Mouse (Mus musculus) layer of hippocampus, postnatal 14 days (tissue): ENCODE measurements at regions not wholly inside any gene's neighbourhood (a gene's known extent, or its start where the extent isn't known, plus 50 kb on each side); places are given as distances from the start of the nearest gene placed in this dataset.

Experiments used
- DNase-seq, 2 experiments: peaks; one replicate each; pipeline ENCODE4 v3.0.0; 2021 to 2022; ENCODE audit warnings: low spot score in 2 of 2, mixed read lengths in 1 of 2

GRCm38 (mm10) chr8:26921531-26922177 is 55.5 kb upstream of the Zfp703 start:
- no peak for DNase-seq

DNA sequence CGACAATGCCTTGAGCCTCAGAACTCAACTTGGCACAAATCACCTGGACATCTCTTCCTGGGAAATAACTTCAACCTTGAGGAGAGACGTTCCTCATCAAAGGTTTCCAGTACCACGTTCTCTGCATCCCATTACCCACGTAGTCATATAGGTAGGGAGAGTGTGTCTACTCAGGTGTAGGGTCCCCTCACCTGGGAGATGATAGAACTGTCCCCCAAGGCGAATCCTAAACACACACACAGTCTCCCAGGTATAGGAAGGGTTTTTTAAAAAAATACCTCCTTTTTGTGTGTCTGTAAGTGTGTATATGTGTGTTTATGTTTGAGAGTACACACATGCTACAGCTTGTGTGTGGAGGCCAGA is 55.0 kb upstream of the Zfp703 start:
- no peak for DNase-seq

DNA sequence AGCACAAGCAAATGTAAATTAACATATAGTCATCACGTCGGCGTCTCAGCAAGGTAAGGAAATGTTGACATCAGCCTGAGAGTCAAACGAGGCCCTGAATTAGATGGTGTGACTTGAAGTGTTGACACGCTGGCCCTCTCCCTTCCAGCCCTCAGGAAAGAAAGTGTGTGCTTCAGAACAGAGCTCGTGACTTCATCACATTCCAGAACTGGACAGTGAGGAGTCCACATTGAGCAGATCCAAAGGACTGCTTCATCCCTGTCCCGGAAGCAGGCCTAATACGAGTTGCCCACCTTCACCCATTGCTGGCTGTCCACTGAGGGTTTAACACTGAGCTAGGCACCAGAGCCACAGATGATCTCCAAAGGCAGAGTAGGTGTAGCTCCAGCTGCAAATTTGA is 54.0 kb upstream of the Zfp703 start:
- no peak for DNase-seq
